Mouse (Mus musculus) heart, embryonic 16.5 days (tissue): Measurements from ENCODE around the gene Cd69. TPM values are rescaled to one million over a fixed set of nuclear protein-coding genes. Genes with fewer than 3 reads are reported as not detected.

Experiments
- ATAC-seq: fragments of 200-750 bp; cut with Nextera tagmentation; replicated peaks from 2 replicates; pipeline ENCODE4 v1.8.0; 2017; ENCODE audit warnings: moderate number of reproducible peaks; ENCODE audit not compliant: insufficient read depth, low FRiP score; ENCODE audit errors: extremely low read depth
- H3K27ac ChIP-seq: fragments of 300-500 bp; sonication (generic); 2 replicates; pipeline ENCODE4 v1.5.1; 2014; ENCODE audit warnings: mild to moderate bottlenecking, low read length, control low read depth, moderate library complexity
- H3K27me3 ChIP-seq: fragments of 300-500 bp; sonication (generic); 2 replicates; pipeline ENCODE4 v1.6.1; 2014; ENCODE audit warnings: low read length, mixed read lengths; ENCODE audit not compliant: control insufficient read depth, insufficient read depth
- H3K36me3 ChIP-seq: fragments of 300-500 bp; sonication (generic); 2 replicates; pipeline ENCODE4 v1.6.1; 2014; ENCODE audit not compliant: control insufficient read depth, insufficient read depth
- H3K4me1 ChIP-seq: fragments of 300-500 bp; sonication (generic); 2 replicates; pipeline ENCODE4 v1.6.1; 2014; ENCODE audit warnings: low read length, mixed read lengths; ENCODE audit not compliant: control insufficient read depth, insufficient read depth
- H3K4me2 ChIP-seq: fragments of 300-500 bp; sonication (generic); 2 replicates; pipeline ENCODE4 v1.6.1; 2014; ENCODE audit warnings: low read depth, mild to moderate bottlenecking, control low read depth, low read length
- H3K4me3 ChIP-seq: fragments of 300-500 bp; sonication (generic); 2 replicates; pipeline ENCODE4 v1.5.1; 2014; ENCODE audit warnings: mild to moderate bottlenecking, control low read depth, low read length
- H3K9ac ChIP-seq: fragments of 300-500 bp; sonication (generic); 2 replicates; pipeline ENCODE4 v1.6.1; 2014; ENCODE audit warnings: low read length, control low read depth
- H3K9me3 ChIP-seq: fragments of 300-500 bp; sonication (generic); replicated peaks from 2 replicates; pipeline ENCODE4 v1.6.1; 2016; ENCODE audit warnings: low read length; ENCODE audit not compliant: control insufficient read depth
- WGBS: fragments of 180-500 bp; shearing (Covaris S2); extraction: QIAGEN DNeasy Blood & Tissue Kit; methylation state at CpG from one replicate; pipeline ENCODE4 v1.1.7; 2014; 5-methylcytosine and 5-hydroxymethylcytosine counted together
- polyA plus RNA-seq: library from polyadenylated mRNA; unstranded; fragments of >200 nt; fragmentation: Nextera tagmentation; extraction: Ambion mirVana; gene quantifications from 2 replicates; pipeline ENCODE4 v1.2.1, GENCODE M21; 2015

Gene Cd69
- polyA plus RNA-seq, 1 experiment from 2014 or later: 0.53 TPM

GRCm38 (mm10) chr6:129233366-129233954 lies 41.8 kb downstream of the Cd69 start:
- peaks cover 16% of the 10 kb centered on the region for H3K4me1 ChIP-seq
- 78% methylated on average over 6 of the region's 6 CpGs for WGBS
- no peaks in the 10 kb centered on the region for H3K27me3 ChIP-seq
- no peak for ATAC-seq
- H3K9me3 ChIP-seq: no peaks in the 10 kb centered on the region
- peak overlapping the region; percentile 73 for H3K27ac ChIP-seq
- no peak overlapping the region for H3K4me3 ChIP-seq
- H3K4me2 ChIP-seq: no peak overlapping the region
- H3K9ac ChIP-seq: no peak overlapping the region
- no peaks in the 10 kb centered on the region for H3K36me3 ChIP-seq

- H3K4me1 ChIP-seq: peaks cover 16% of the 10 kb centered on the region
- no peaks in the 10 kb centered on the region for H3K36me3 ChIP-seq
- no peaks in the 10 kb centered on the region for H3K9me3 ChIP-seq
- H3K9ac ChIP-seq: no peak overlapping the region
- no peaks in the 10 kb centered on the region for H3K27me3 ChIP-seq
- ATAC-seq: 0 out of 2 replicates have a peak, but pooled peaks have one; percentile 20
- peak overlapping the region; percentile 73 for H3K27ac ChIP-seq
- no peak overlapping the region for H3K4me2 ChIP-seq
- 55% methylated on average over 9 of the region's 9 CpGs for WGBS
- H3K4me3 ChIP-seq: no peak overlapping the region
Measured at GRCm38 (mm10) chr6:129232842-129233205, 42.4 kb downstream of the Cd69 start.

GRCm38 (mm10) chr6:129232005-129232841 lies 43.0 kb downstream of the Cd69 start:
- Histone ChIP-seq H3K27ac (peak overlapping the region; percentile 73), H3K4me3 (no peak overlapping the region), H3K9me3 (no peaks in the 10 kb centered on the region), H3K27me3 (no peaks in the 10 kb centered on the region), H3K36me3 (no peaks in the 10 kb centered on the region), H3K4me1 (peaks cover 12% of the 10 kb centered on the region), H3K9ac (no peak overlapping the region), H3K4me2 (no peak overlapping the region)
- ATAC-seq: no peak
- 59% methylated on average over 5 of the region's 5 CpGs for WGBS

- Histone ChIP-seq H3K27me3 (no peaks in the 10 kb centered on the region), H3K4me3 (no peak overlapping the region), H3K36me3 (no peaks in the 10 kb centered on the region), H3K9ac (no peak overlapping the region), H3K4me2 (no peak overlapping the region), H3K27ac (peak overlapping the region; percentile 81), H3K9me3 (no peaks in the 10 kb centered on the region), H3K4me1 (peaks cover 12% of the 10 kb centered on the region)
- 35% methylated on average over 3 of the region's 3 CpGs for WGBS
- ATAC-seq: peak; percentile 74
Measured at GRCm38 (mm10) chr6:129229774-129230578, 45.3 kb downstream of the Cd69 start.

- 30% methylated on average over 3 of the region's 3 CpGs for WGBS
- Histone ChIP-seq H3K27ac (peak overlapping the region; percentile 81), H3K9me3 (no peaks in the 10 kb centered on the region), H3K4me1 (peaks cover 12% of the 10 kb centered on the region), H3K4me3 (no peak overlapping the region), H3K4me2 (no peak overlapping the region), H3K9ac (no peak overlapping the region), H3K27me3 (no peaks in the 10 kb centered on the region), H3K36me3 (no peaks in the 10 kb centered on the region)
- ATAC-seq: no peak
Measured at GRCm38 (mm10) chr6:129228935-129229773, 46.1 kb downstream of the Cd69 start.

- WGBS: 67% methylated on average over 2 of the region's 2 CpGs
- no peak overlapping the region for H3K4me3 ChIP-seq
- H3K4me2 ChIP-seq: no peak overlapping the region
- H3K9ac ChIP-seq: no peak overlapping the region
- no peaks in the 10 kb centered on the region for H3K9me3 ChIP-seq
- ATAC-seq: no peak
- H3K36me3 ChIP-seq: no peaks in the 10 kb centered on the region
- H3K4me1 ChIP-seq: peaks cover 8% of the 10 kb centered on the region; the same call in 1 of the 2 replicates
- H3K27ac ChIP-seq: no peak overlapping the region
- no peaks in the 10 kb centered on the region for H3K27me3 ChIP-seq
Measured at GRCm38 (mm10) chr6:129225078-129225477, 50.2 kb downstream of the Cd69 start.

- WGBS: 57% methylated on average over 1 of the region's 1 CpGs
- Histone ChIP-seq H3K27me3 (no peaks in the 10 kb centered on the region), H3K4me1 (peaks cover 5% of the 10 kb centered on the region; the same call in 1 of the 2 replicates), H3K4me2 (no peak overlapping the region), H3K36me3 (no peaks in the 10 kb centered on the region), H3K9me3 (no peaks in the 10 kb centered on the region), H3K27ac (no peak overlapping the region), H3K4me3 (no peak overlapping the region), H3K9ac (no peak overlapping the region)
- no peak for ATAC-seq
Measured at GRCm38 (mm10) chr6:129224090-129224489, 51.1 kb downstream of the Cd69 start.

GRCm38 (mm10) chr6:129223611-129224010 lies 51.6 kb downstream of the Cd69 start:
- no peak overlapping the region for H3K4me3 ChIP-seq
- H3K9ac ChIP-seq: no peak overlapping the region
- H3K4me1 ChIP-seq: peaks cover 2% of the 10 kb centered on the region; the same call in 1 of the 2 replicates
- no peak overlapping the region for H3K4me2 ChIP-seq
- H3K27ac ChIP-seq: no peak overlapping the region
- no peak for ATAC-seq
- H3K27me3 ChIP-seq: no peaks in the 10 kb centered on the region
- H3K36me3 ChIP-seq: no peaks in the 10 kb centered on the region
- 54% methylated on average over 2 of the region's 2 CpGs for WGBS
- no peaks in the 10 kb centered on the region for H3K9me3 ChIP-seq
